Mouse (Mus musculus): ENCODE measurements around the gene Tusc2.
"Not testable (repeated sequence)": the region's sequence is repeated elsewhere in the genome, so short reads cannot be mapped to it uniquely, and the experiment has no call there.

Tusc2 gene

GRCm38 (mm10) chr9:107568331-107569261, 5.5 kb downstream of the Tusc2 start:
- DNase-seq (ENCODE audit: low spot score in 2 of 2), result peak; percentile 69 to 73

- no peak for DNase-seq (ENCODE audit: low spot score in 2 of 2)
These were observed 6.2 kb downstream of the Tusc2 start for GRCm38 (mm10) chr9:107569270-107569669.

GRCm38 (mm10) chr9:107570016-107570415, 7.0 kb downstream of the Tusc2 start:
- DNase-seq (ENCODE audit: low spot score in 2 of 2), result no peak

- DNase-seq (ENCODE audit: low spot score in 2 of 2), result no peak
These were observed 7.8 kb downstream of the Tusc2 start for GRCm38 (mm10) chr9:107570845-107571244.

GRCm38 (mm10) chr9:107571534-107572326, 8.7 kb downstream of the Tusc2 start:
- no peak for DNase-seq (ENCODE audit: low spot score in 2 of 2)

GRCm38 (mm10) chr9:107572327-107572662, 9.2 kb downstream of the Tusc2 start:
- DNase-seq (ENCODE audit: low spot score in 2 of 2), result no peak

- not testable (repeated sequence) for DNase-seq (ENCODE audit: low spot score in 2 of 2)
These were observed 10.7 kb downstream of the Tusc2 start for GRCm38 (mm10) chr9:107573774-107574173.

- no peak for DNase-seq (ENCODE audit: low spot score in 2 of 2)
These were observed 12.7 kb downstream of the Tusc2 start for GRCm38 (mm10) chr9:107575579-107576356.

GRCm38 (mm10) chr9:107576357-107577107, 13.5 kb downstream of the Tusc2 start, which contains the start of gene Hyal1:
Hyal1 (plus strand) TSS chr9:107576927.
- DNase-seq (ENCODE audit: low spot score in 2 of 2), result no peak

GRCm38 (mm10) chr9:107577871-107578270, 14.8 kb downstream of the Tusc2 start:
- no peak for DNase-seq (ENCODE audit: low spot score in 2 of 2)

- no peak for DNase-seq (ENCODE audit: low spot score in 2 of 2)
These were observed 15.5 kb downstream of the Tusc2 start, which contains the start of gene Naa80 for GRCm38 (mm10) chr9:107578587-107578986. Naa80 (plus strand) TSS chr9:107578887.

GRCm38 (mm10) chr9:107579023-107579900, 16.2 kb downstream of the Tusc2 start:
- no peak for DNase-seq (ENCODE audit: low spot score in 2 of 2)

GRCm38 (mm10) chr9:107580501-107581317, 17.7 kb downstream of the Tusc2 start, which contains the start of gene Hyal3:
Hyal3 (plus strand) TSS chr9:107580818.
- peak; percentile 82 to 83 for DNase-seq (ENCODE audit: low spot score in 2 of 2)

- no peak for DNase-seq (ENCODE audit: low spot score in 2 of 2)
These were observed 18.5 kb downstream of the Tusc2 start for GRCm38 (mm10) chr9:107581584-107581983.

- DNase-seq (ENCODE audit: low spot score in 2 of 2), result no peak
These were observed 19.5 kb downstream of the Tusc2 start for GRCm38 (mm10) chr9:107582509-107583062.

GRCm38 (mm10) chr9:107583174-107583573, 20.1 kb downstream of the Tusc2 start:
- DNase-seq (ENCODE audit: low spot score in 2 of 2), result no peak

GRCm38 (mm10) chr9:107586504-107586903, 23.4 kb downstream of the Tusc2 start:
- DNase-seq (ENCODE audit: low spot score in 2 of 2), result no peak

GRCm38 (mm10) chr9:107586974-107587832, 24.1 kb downstream of the Tusc2 start, which contains the start of gene Ifrd2:
Ifrd2 (plus strand) TSS chr9:107587642.
- DNase-seq (ENCODE audit: low spot score in 2 of 2), result peak; percentile 93 to 98
